Mouse (Mus musculus): ENCODE measurements around the gene 6030408B16Rik.

GRCm38 (mm10) chr15:101296091-101296490 is 3.1 kb downstream of the 6030408B16Rik start:
- TF ChIP-seq CTCF (conservative IDR thresholded peaks at IDR 0.05; ENCODE audit: insufficient read depth, insufficient read length, low read depth, low read length), result no peak
- TF ChIP-seq POLR2A (IDR thresholded peaks at IDR 0.05; ENCODE audit: low read depth, low read length), result no peak

Measured in kidney, adult 2 months (tissue).